ENCODE assay signal across 22 mouse cellular contexts in the genomic region with DNA sequence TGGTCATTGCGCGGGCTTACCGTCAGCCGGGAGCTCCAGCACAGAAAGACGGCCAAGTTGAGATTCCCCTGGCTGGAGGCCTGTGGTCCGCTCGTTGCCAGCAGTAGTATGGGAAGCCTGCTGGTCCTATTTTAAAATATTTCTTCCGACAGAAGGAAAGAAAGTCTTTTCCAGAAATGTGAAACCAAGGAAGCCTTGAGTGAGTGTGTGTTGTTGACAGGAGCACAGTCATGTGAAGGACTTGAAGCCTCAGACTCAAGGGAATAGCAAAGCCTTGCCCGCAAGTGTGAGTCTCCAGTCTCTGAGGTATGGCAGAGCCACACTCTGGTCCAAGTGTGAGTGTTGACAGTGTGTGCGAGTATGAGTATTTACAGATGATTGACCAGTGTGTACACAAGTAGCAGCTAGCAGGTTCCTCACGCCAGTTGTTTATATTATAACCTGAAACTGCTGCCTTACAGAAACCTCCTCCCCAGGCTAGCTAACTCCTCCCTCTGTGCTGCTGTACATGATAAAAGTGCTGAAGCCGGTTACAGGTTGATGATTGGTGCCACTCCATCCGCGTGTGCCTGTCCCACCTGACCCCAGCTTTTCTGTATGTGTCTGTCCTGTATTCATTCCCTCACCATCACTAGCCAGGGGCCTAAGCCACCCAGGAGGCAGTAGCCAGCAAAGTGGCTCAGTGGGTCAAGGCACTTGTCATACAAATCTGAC. TPM values are rescaled to one million over a fixed set of nuclear protein-coding genes. Genes with fewer than 3 reads are reported as not detected.
"Had no signal": no experiment of that assay in that cellular context is flagged by ENCODE, and none has a peak within 500 bp of the region (broad histone marks: within the 10 kb centered on the region; RNA-seq: fewer than 3 reads in every experiment).

No protein-coding gene starts in this region.

- H3K4me3 ChIP-seq: intestine, embryonic 15.5 days; kidney, embryonic 15.5 days; left cerebral cortex, adult 2 months; liver, embryonic 13.5 days; megakaryocyte, embryonic 14.5 days; midbrain, embryonic 10.5 days; neural tube, embryonic 12.5 days; neural tube, embryonic 15.5 days; stomach, embryonic 15.5 days had no signal

- DNase-seq: kidney, adult 8-10 months; kidney, postnatal 14 days; layer of hippocampus, postnatal 36 days; liver, embryonic 13.5 days; lung, adult 2 months; lung, postnatal 36 days; midbrain, embryonic 14.5 days; right cerebral cortex, adult 18-20 months; right cerebral cortex, postnatal 14 days; right cerebral cortex, postnatal 4 days; thymus, adult 18-20 months; thymus, postnatal 36 days had no signal

- H3K4me2 ChIP-seq: intestine, embryonic 15.5 days; kidney, embryonic 15.5 days; liver, embryonic 13.5 days; neural tube, embryonic 12.5 days; neural tube, embryonic 15.5 days; stomach, embryonic 15.5 days had no signal

- H3K27ac ChIP-seq: intestine, embryonic 15.5 days; kidney, embryonic 15.5 days; left cerebral cortex, adult 2 months; liver, embryonic 13.5 days; midbrain, embryonic 10.5 days; neural tube, embryonic 12.5 days; neural tube, embryonic 15.5 days; stomach, embryonic 15.5 days had no signal

- H3K9me3 ChIP-seq: intestine, embryonic 15.5 days; kidney, embryonic 15.5 days; liver, embryonic 13.5 days; megakaryocyte, embryonic 14.5 days; midbrain, embryonic 10.5 days; neural tube, embryonic 12.5 days; neural tube, embryonic 15.5 days; stomach, embryonic 15.5 days had no signal

- H3K36me3 ChIP-seq: intestine, embryonic 15.5 days; kidney, embryonic 15.5 days; liver, embryonic 13.5 days; midbrain, embryonic 10.5 days; neural tube, embryonic 12.5 days; neural tube, embryonic 15.5 days; stomach, embryonic 15.5 days had no signal

- H3K9ac ChIP-seq: intestine, embryonic 15.5 days; kidney, embryonic 15.5 days; liver, embryonic 13.5 days; neural tube, embryonic 12.5 days; neural tube, embryonic 15.5 days; stomach, embryonic 15.5 days had no signal

- H3K4me1 ChIP-seq: intestine, embryonic 15.5 days; kidney, embryonic 15.5 days; liver, embryonic 13.5 days; megakaryocyte, embryonic 14.5 days; neural tube, embryonic 12.5 days; neural tube, embryonic 15.5 days; stomach, embryonic 15.5 days had no signal

- H3K27me3 ChIP-seq: intestine, embryonic 15.5 days; kidney, embryonic 15.5 days; liver, embryonic 13.5 days; megakaryocyte, embryonic 14.5 days; neural tube, embryonic 12.5 days; neural tube, embryonic 15.5 days; stomach, embryonic 15.5 days had no signal

- ATAC-seq: intestine, embryonic 15.5 days had no signal

RNA-seq across cellular contexts. Expression of gene Slamf6, which starts 59.7 kb away (rescaled TPM):
- polyA plus RNA-seq: limb, embryonic 11.5 days; midbrain, embryonic 10.5 days; midbrain, embryonic 14.5 days; neural tube, embryonic 12.5 days; testis, adult 2 months had no signal
